Mouse (Mus musculus) limb, embryonic 14.5 days (tissue): ENCODE measurements around the gene Col23a1. TPM values are rescaled to one million over a fixed set of nuclear protein-coding genes. Genes with fewer than 3 reads are reported as not detected.

Experiments
- ATAC-seq: fragments of 200-750 bp; cut with Nextera tagmentation; 2 replicates; pipeline ENCODE4 v1.8.0; 2017; ENCODE audit warnings: low read depth, moderate number of reproducible peaks, moderate TSS enrichment; ENCODE audit not compliant: low FRiP score
- DNase-seq: peaks from one replicate; pipeline ENCODE4 v3.0.0-alpha.2; 2015; ENCODE audit warnings: low spot score
- H3K27ac ChIP-seq: fragments of 300-500 bp; sonication (generic); replicated peaks from 2 replicates; pipeline ENCODE4 v1.5.1; 2014; ENCODE audit warnings: low read depth, mild to moderate bottlenecking, low read length, moderate library complexity, mixed read lengths
- H3K27me3 ChIP-seq: fragments of 300-500 bp; sonication (generic); 2 replicates; pipeline ENCODE4 v1.6.1; 2014; ENCODE audit warnings: low read length, mixed read lengths; ENCODE audit not compliant: control insufficient read depth, insufficient read depth
- H3K36me3 ChIP-seq: fragments of 300-500 bp; sonication (generic); 2 replicates; pipeline ENCODE4 v1.6.1; 2014; ENCODE audit warnings: mild to moderate bottlenecking, low read length, moderate library complexity, mixed read lengths; ENCODE audit not compliant: control insufficient read depth, insufficient read depth
- H3K4me1 ChIP-seq: fragments of 300-500 bp; sonication (generic); 2 replicates; pipeline ENCODE4 v1.6.1; 2014; ENCODE audit warnings: antibody characterized with exemption, low read length, mixed read lengths; ENCODE audit not compliant: control insufficient read depth, insufficient read depth
- H3K4me2 ChIP-seq: fragments of 300-500 bp; sonication (generic); replicated peaks from 2 replicates; pipeline ENCODE4 v1.6.1; 2014; ENCODE audit warnings: low read depth, mild to moderate bottlenecking, low read length, moderate library complexity; ENCODE audit not compliant: severe bottlenecking
- H3K4me3 ChIP-seq: fragments of 300-500 bp; sonication (generic); replicated peaks from 2 replicates; pipeline ENCODE4 v1.5.1; 2014; ENCODE audit warnings: low read length
- H3K9ac ChIP-seq: fragments of 300-500 bp; sonication (generic); 2 replicates; pipeline ENCODE4 v1.6.1; 2014; ENCODE audit warnings: mild to moderate bottlenecking, low read depth, low read length, moderate library complexity; ENCODE audit not compliant: severe bottlenecking
- H3K9me3 ChIP-seq: fragments of 300-500 bp; sonication (generic); 2 replicates; pipeline ENCODE4 v1.6.1; 2016; ENCODE audit warnings: low read length; ENCODE audit not compliant: control insufficient read depth
- POLR2A ChIP-seq: fragments of 200-500 bp; IDR thresholded peaks from 2 replicates; pipeline ENCODE4 v1.8.0; 2012; ENCODE audit warnings: inconsistent platforms, mild to moderate bottlenecking, moderate library complexity, borderline replicate concordance; ENCODE audit not compliant: insufficient read depth, insufficient read length; ENCODE audit errors: extremely low read depth
- WGBS: fragments of 180-500 bp; shearing (Covaris S2); extraction: QIAGEN DNeasy Blood & Tissue Kit; methylation state at CpG from one replicate; pipeline ENCODE4 v1.1.7; 2014; 5-methylcytosine and 5-hydroxymethylcytosine counted together
- polyA plus RNA-seq, 2 experiments: library from polyadenylated mRNA; depleted of rRNA in 1 of 2; stranded (reverse) in 1 of 2; unstranded in 1 of 2; fragments of >200 nt; fragmentation: Nextera tagmentation in 1 of 2; extraction: Ambion mirVana in 1 of 2; gene quantifications; 2 replicates each; pipeline versions ENCODE4 v1.2.1 to v1.2.3; 2012 to 2014

Gene Col23a1
- polyA plus RNA-seq, 2 experiments: 28.0 to 29.4 TPM

DNA sequence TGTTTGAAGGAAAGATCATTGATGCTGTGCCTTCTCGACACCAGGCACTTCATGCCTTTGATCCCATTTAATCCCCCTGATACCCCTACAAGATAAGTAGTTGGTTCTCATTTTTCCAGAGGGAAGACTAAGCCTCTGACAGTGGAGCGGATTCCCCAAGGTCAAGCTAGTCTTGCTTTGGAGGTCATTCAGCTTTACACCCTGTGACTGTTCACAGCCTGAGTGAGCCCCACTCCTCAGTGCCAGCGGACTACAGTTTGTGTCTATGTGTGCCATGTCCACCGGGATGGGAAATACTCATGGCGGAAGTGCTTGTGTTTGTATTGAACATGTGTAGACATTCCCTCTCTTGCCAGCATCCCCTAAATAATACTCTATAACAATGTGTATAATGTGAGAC lies 74.6 kb downstream of the Col23a1 start:
- 87% methylated on average over 5 of the region's 5 CpGs for WGBS
- H3K9me3 ChIP-seq: no peaks in the 10 kb centered on the region
- H3K9ac ChIP-seq: no peak overlapping the region
- H3K27ac ChIP-seq: no peak overlapping the region
- H3K27me3 ChIP-seq: no peaks in the 10 kb centered on the region
- no peaks in the 10 kb centered on the region for H3K4me1 ChIP-seq
- TF ChIP-seq POLR2A: no peak
- no peak overlapping the region for H3K4me3 ChIP-seq
- no peak for ATAC-seq
- no peak for DNase-seq
- no peaks in the 10 kb centered on the region for H3K36me3 ChIP-seq
- H3K4me2 ChIP-seq: no peak overlapping the region

DNA sequence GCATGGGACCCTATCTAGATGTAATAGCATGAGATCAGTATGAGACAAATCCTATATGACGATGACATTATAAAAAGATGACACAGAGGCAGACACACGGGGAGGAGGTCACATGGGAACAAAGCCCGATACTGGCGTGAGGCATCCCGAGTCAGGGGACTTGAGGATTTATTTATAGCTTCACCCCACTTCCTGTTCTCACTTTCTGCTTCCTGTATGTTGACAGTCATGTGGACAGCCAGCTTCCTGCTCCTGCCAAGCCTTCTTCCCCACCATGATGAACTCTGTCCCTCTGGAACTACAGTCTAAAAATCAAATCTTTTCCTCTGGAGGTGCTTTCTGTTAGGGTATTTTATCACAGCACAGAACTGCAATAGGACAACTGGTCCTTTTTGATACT lies 77.6 kb downstream of the Col23a1 start:
- WGBS: 85% methylated on average over 5 of the region's 5 CpGs
- no peak overlapping the region for H3K27ac ChIP-seq

DNA sequence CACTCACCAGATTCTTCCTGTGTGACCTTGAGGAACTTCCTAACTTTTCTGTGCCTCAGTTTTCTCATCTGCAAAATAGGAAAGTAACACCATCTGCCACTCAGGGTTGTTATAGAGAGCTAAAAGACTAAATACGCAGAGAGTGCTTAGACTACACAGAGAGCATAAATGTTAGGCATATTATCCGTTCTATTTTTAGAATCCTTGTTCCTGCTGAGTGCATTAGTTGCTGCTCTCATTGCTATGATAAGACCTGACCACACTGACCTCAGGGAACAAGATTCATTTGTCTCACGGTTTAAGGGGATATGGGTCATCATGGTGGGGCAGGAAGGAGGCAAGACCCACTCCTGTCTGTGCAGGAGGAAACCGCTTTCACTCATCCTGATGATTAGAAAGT lies 80.6 kb downstream of the Col23a1 start:
- no peaks in the 10 kb centered on the region for H3K27me3 ChIP-seq
- H3K4me2 ChIP-seq: no peak overlapping the region
- no peak for TF ChIP-seq POLR2A
- no peak overlapping the region for H3K4me3 ChIP-seq
- no peak overlapping the region for H3K27ac ChIP-seq
- H3K36me3 ChIP-seq: no peaks in the 10 kb centered on the region
- ATAC-seq: no peak
- H3K4me1 ChIP-seq: peaks cover 16% of the 10 kb centered on the region
- 76% methylated on average over 4 of the region's 4 CpGs for WGBS
- H3K9me3 ChIP-seq: no peaks in the 10 kb centered on the region
- DNase-seq: no peak
- H3K9ac ChIP-seq: no peak overlapping the region

More for the DNA sequence above, 77.6 kb downstream of the Col23a1 start:
- ATAC-seq: no peak
- Histone ChIP-seq H3K9ac (no peak overlapping the region), H3K27me3 (no peaks in the 10 kb centered on the region), H3K4me2 (no peak overlapping the region), H3K4me3 (no peak overlapping the region), H3K36me3 (no peaks in the 10 kb centered on the region), H3K4me1 (peaks cover 16% of the 10 kb centered on the region), H3K9me3 (no peaks in the 10 kb centered on the region)
- no peak for DNase-seq
- TF ChIP-seq POLR2A: no peak

DNA sequence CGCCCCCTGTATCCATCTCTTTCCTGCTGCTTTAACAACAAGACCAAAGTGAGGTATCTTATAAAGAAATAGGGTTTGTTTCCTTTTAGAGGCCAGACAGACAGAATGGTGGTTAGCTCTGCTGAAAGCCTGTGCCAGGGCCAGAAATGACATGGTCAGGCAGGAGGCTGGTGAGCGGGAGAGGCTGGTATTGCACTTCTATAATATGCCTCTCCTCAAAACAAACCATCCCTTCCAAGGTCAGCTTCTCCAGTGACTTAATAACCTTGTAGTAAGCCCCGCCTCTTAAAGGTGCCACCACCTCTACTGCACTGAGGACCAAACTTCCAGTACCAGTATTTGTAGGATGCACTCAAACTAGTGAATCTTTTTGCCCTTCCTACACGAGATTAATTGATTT lies 81.6 kb downstream of the Col23a1 start:
- H3K9me3 ChIP-seq: no peaks in the 10 kb centered on the region
- H3K36me3 ChIP-seq: no peaks in the 10 kb centered on the region
- H3K27ac ChIP-seq: no peak overlapping the region
- no peaks in the 10 kb centered on the region for H3K27me3 ChIP-seq
- no peak overlapping the region for H3K9ac ChIP-seq
- no peak overlapping the region for H3K4me2 ChIP-seq
- ATAC-seq (no peak), DNase-seq (no peak)
- 43% methylated on average over 4 of the region's 4 CpGs for WGBS
- no peak overlapping the region for H3K4me3 ChIP-seq
- TF ChIP-seq POLR2A: no peak
- H3K4me1 ChIP-seq: peaks cover 16% of the 10 kb centered on the region

DNA sequence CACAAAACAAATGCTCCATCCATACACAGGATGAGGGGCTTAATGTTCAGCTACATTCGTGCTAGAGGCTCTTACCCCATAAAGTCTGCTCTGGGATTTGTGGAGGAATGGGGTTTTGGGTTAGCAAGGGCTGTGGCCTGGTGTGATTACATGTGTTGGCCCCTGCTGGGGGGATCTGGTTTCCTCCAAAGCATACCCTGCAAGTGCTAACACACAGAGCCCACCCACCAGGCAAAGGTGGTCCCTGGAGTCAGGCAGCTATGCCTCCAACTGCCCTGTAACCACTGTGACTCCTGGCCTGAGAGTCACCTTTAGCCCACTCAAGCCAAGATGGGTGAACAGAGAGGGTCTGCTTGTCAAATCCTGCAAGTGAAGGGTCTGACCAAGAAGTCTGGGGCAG lies 82.2 kb downstream of the Col23a1 start:
- ATAC-seq (peak; percentile 62; the same call in 1 of the 2 replicates), DNase-seq (no peak)
- Histone ChIP-seq H3K9ac (no peak overlapping the region), H3K9me3 (no peaks in the 10 kb centered on the region), H3K4me1 (peaks cover 16% of the 10 kb centered on the region), H3K4me2 (no peak overlapping the region), H3K36me3 (no peaks in the 10 kb centered on the region), H3K4me3 (no peak overlapping the region), H3K27me3 (no peaks in the 10 kb centered on the region), H3K27ac (no peak overlapping the region)
- no peak for TF ChIP-seq POLR2A
- 23% methylated on average over 1 of the region's 1 CpGs for WGBS

DNA sequence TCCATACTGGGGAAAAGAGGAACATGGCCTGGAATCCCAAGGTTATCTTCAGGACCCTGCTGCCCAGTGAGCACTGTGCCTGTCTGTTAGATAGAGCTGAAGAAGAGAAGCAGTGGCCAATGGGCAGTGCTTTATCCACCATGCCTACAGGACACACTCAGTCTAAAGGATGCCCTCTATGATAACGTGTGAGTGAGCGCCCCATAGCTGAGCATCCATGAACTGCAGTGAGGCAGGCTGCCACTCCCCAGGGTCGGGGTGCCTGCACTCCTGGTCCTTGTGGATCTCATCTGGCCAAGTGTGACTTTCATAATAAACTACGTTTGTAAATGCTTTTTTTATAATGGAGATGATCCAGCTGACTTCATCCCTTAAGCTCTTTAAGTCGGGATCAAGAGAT lies 87.5 kb downstream of the Col23a1 start:
- Histone ChIP-seq H3K9me3 (no peaks in the 10 kb centered on the region), H3K4me2 (no peak overlapping the region), H3K4me3 (no peak overlapping the region), H3K36me3 (no peaks in the 10 kb centered on the region), H3K27ac (no peak overlapping the region), H3K9ac (no peak overlapping the region), H3K4me1 (peaks cover 2% of the 10 kb centered on the region; the same call in 1 of the 2 replicates), H3K27me3 (no peaks in the 10 kb centered on the region)
- TF ChIP-seq POLR2A: no peak
- no peak for ATAC-seq
- 58% methylated on average over 5 of the region's 5 CpGs for WGBS
- DNase-seq: no peak
